9 mouse cellular contexts compared by ENCODE assay signal in genomic region chr9:35131637-35132397, GRCm38 (mm10). TPM values are rescaled to one million over a fixed set of nuclear protein-coding genes. Genes with fewer than 3 reads are reported as not detected.
A peak's percentile ranks its signal among the peaks of the same experiment; 100 is the strongest.
DNase-seq lines count a peak whose midpoint lies in the region; ATAC-seq and TF ChIP-seq lines count a peak whose summit lies in the region.
"Had no signal": no experiment of that assay in that cellular context is flagged by ENCODE, and none has a peak within 500 bp of the region (broad histone marks: within the 10 kb centered on the region; RNA-seq: fewer than 3 reads in every experiment).

No protein-coding gene starts in this region.

- ATAC-seq in heart, embryonic 13.5 days (ENCODE audit: extremely low read depth, insufficient number of reproducible peaks, low FRiP score, low TSS enrichment), result no peak
- no peak for ATAC-seq in heart, embryonic 11.5 days (replicated peaks; ENCODE audit: insufficient number of reproducible peaks, low FRiP score, low TSS enrichment)
- no peak for ATAC-seq in limb, embryonic 14.5 days (ENCODE audit: low FRiP score, low read depth)

- no peak for TF ChIP-seq POLR2A in limb, embryonic 14.5 days (IDR thresholded peaks at IDR 0.05; ENCODE audit: borderline replicate concordance, extremely low read depth, insufficient read depth, insufficient read length)

- peak overlapping the region; percentile 48 for H3K27ac ChIP-seq in heart, embryonic 13.5 days (replicated peaks)
- H3K27ac ChIP-seq in heart, embryonic 11.5 days (ENCODE audit: low read depth, low read length), result no peak overlapping the region
- peak overlapping the region; percentile 33; the same call in 1 of the 2 replicates for H3K27ac ChIP-seq in limb, embryonic 14.5 days (replicated peaks; ENCODE audit: low read depth, low read length)
- no peak overlapping the region for H3K27ac ChIP-seq in limb, embryonic 10.5 days
- H3K27ac ChIP-seq: layer of hippocampus, adult 2 months had no signal

- H3K4me3 ChIP-seq in heart, embryonic 13.5 days, result no peak overlapping the region
- H3K4me3 ChIP-seq in heart, embryonic 11.5 days (ENCODE audit: low read depth, low read length), result no peak overlapping the region
- H3K4me3 ChIP-seq in limb, embryonic 14.5 days (replicated peaks; ENCODE audit: low read length), result no peak overlapping the region
- H3K4me3 ChIP-seq in limb, embryonic 10.5 days, result no peak overlapping the region
- H3K4me3 ChIP-seq: layer of hippocampus, adult 2 months had no signal

- intact Hi-C loops in heart, postnatal 10 days (cut with DNase I), result no loop called here

- H3K4me2 ChIP-seq in heart, embryonic 13.5 days, result no peak overlapping the region
- no peak overlapping the region for H3K4me2 ChIP-seq in heart, embryonic 11.5 days
- H3K4me2 ChIP-seq in limb, embryonic 14.5 days (replicated peaks; ENCODE audit: low read depth, low read length, severe bottlenecking), result no peak overlapping the region

- H3K9ac ChIP-seq in heart, embryonic 13.5 days, result 0 out of 2 replicates have a peak overlapping the region, but pooled peaks have one; percentile 2
- H3K9ac ChIP-seq in heart, embryonic 11.5 days (ENCODE audit: low read depth, low read length), result no peak overlapping the region
- no peak overlapping the region for H3K9ac ChIP-seq in limb, embryonic 14.5 days (ENCODE audit: low read depth, low read length, severe bottlenecking)

- H3K4me1 ChIP-seq in heart, embryonic 13.5 days, result peaks cover 36% of the 10 kb centered on the region
- peaks cover 20% of the 10 kb centered on the region for H3K4me1 ChIP-seq in heart, embryonic 11.5 days (ENCODE audit: control insufficient read depth, insufficient read depth, low read length)
- H3K4me1 ChIP-seq in limb, embryonic 14.5 days (ENCODE audit: control insufficient read depth, insufficient read depth, low read length), result no peaks in the 10 kb centered on the region
- H3K4me1 ChIP-seq in limb, embryonic 10.5 days, result no peaks in the 10 kb centered on the region

- 81% methylated on average over 16 of the region's 16 CpGs for WGBS in heart, embryonic 13.5 days
- 83% methylated on average over 16 of the region's 16 CpGs for WGBS in heart, embryonic 11.5 days (ENCODE audit: insufficient replicate concordance)
- 80% methylated on average over 16 of the region's 16 CpGs for WGBS in limb, embryonic 14.5 days
- 89% methylated on average over 16 of the region's 16 CpGs for WGBS in limb, embryonic 10.5 days

- H3K9me3 ChIP-seq in heart, embryonic 13.5 days, result no peaks in the 10 kb centered on the region
- no peaks in the 10 kb centered on the region for H3K9me3 ChIP-seq in heart, embryonic 11.5 days (replicated peaks; ENCODE audit: control insufficient read depth, low read length)
- no peaks in the 10 kb centered on the region for H3K9me3 ChIP-seq in limb, embryonic 14.5 days (ENCODE audit: control insufficient read depth, low read length)
- H3K9me3 ChIP-seq in limb, embryonic 10.5 days (replicated peaks), result no peaks in the 10 kb centered on the region

- H3K36me3 ChIP-seq in heart, embryonic 13.5 days, result peaks cover 23% of the 10 kb centered on the region
- H3K36me3 ChIP-seq in heart, embryonic 11.5 days (ENCODE audit: control insufficient read depth, insufficient read depth, low read length), result peaks cover 7% of the 10 kb centered on the region; the same call in 1 of the 2 replicates
- peaks cover 8% of the 10 kb centered on the region; the same call in 1 of the 2 replicates for H3K36me3 ChIP-seq in limb, embryonic 14.5 days (ENCODE audit: control insufficient read depth, insufficient read depth, low read length)
- peaks cover 39% of the 10 kb centered on the region for H3K36me3 ChIP-seq in limb, embryonic 10.5 days

- no peaks in the 10 kb centered on the region for H3K27me3 ChIP-seq in heart, embryonic 13.5 days (replicated peaks)
- H3K27me3 ChIP-seq in heart, embryonic 11.5 days (ENCODE audit: control insufficient read depth, insufficient read depth, low read length), result no peaks in the 10 kb centered on the region
- H3K27me3 ChIP-seq in limb, embryonic 14.5 days (ENCODE audit: control insufficient read depth, insufficient read depth, low read length), result no peaks in the 10 kb centered on the region
- no peaks in the 10 kb centered on the region for H3K27me3 ChIP-seq in limb, embryonic 10.5 days (ENCODE audit: low read depth, poor library complexity, severe bottlenecking)

- no peak for DNase-seq in limb, embryonic 14.5 days (ENCODE audit: low spot score)
- DNase-seq in limb, embryonic 10.5 days (ENCODE audit: low spot score), result no peak
- peak; percentile 65 to 66 for DNase-seq in heart, postnatal 10 days
- DNase-seq in right cerebral cortex, postnatal 4 days, result peak; percentile 39
- DNase-seq in thymus, postnatal 0 days (ENCODE audit: low spot score), result no peak
- DNase-seq: cerebellum, adult 9-11 months had no signal

RNA-seq across cellular contexts. Expression of gene St3gal4, which starts 12.7 kb away (rescaled TPM):
- 15.4 and 20.9 TPM in 2 replicates for polyA plus RNA-seq in heart, embryonic 13.5 days (2015; fragmentation: Nextera tagmentation; extraction: Ambion mirVana)
- polyA plus RNA-seq in heart, embryonic 11.5 days (2014; fragmentation: Nextera tagmentation; extraction: Ambion mirVana), result 19.8 and 20.5 TPM in 2 replicates
- 14.5 and 17.0 TPM in 2 replicates for polyA plus RNA-seq in limb, embryonic 14.5 days (2012; rRNA removed)
- polyA plus RNA-seq in limb, embryonic 14.5 days (2014; fragmentation: Nextera tagmentation; extraction: Ambion mirVana), result 35.6 and 36.3 TPM in 2 replicates
- polyA plus RNA-seq in limb, embryonic 10.5 days (2016; fragmentation: Nextera tagmentation; extraction: Ambion mirVana), result 19.0 and 21.3 TPM in 2 replicates
- 10 to 100 TPM; 33.9 to 43.2 TPM for total RNA-seq in heart, postnatal 10 days (2021)
- polyA plus RNA-seq in thymus, postnatal 0 days (2015; fragmentation: Nextera tagmentation; extraction: Ambion mirVana), result 15.2 and 15.5 TPM in 2 replicates

RNA-seq across cellular contexts. Expression of gene Dcps, which starts 44.0 kb away (rescaled TPM):
- polyA plus RNA-seq in heart, embryonic 13.5 days (2015; fragmentation: Nextera tagmentation; extraction: Ambion mirVana), result 60.0 and 69.6 TPM in 2 replicates
- 68.0 and 69.3 TPM in 2 replicates for polyA plus RNA-seq in heart, embryonic 11.5 days (2014; fragmentation: Nextera tagmentation; extraction: Ambion mirVana)
- polyA plus RNA-seq in limb, embryonic 14.5 days (2012; rRNA removed), result 54.6 and 60.3 TPM in 2 replicates
- 61.6 and 65.2 TPM in 2 replicates for polyA plus RNA-seq in limb, embryonic 14.5 days (2014; fragmentation: Nextera tagmentation; extraction: Ambion mirVana)
- 86.0 and 92.3 TPM in 2 replicates for polyA plus RNA-seq in limb, embryonic 10.5 days (2016; fragmentation: Nextera tagmentation; extraction: Ambion mirVana)
- total RNA-seq in heart, postnatal 10 days (2021), result 10 to 100 TPM; 20.8 to 23.3 TPM
- polyA plus RNA-seq in thymus, postnatal 0 days (2015; fragmentation: Nextera tagmentation; extraction: Ambion mirVana), result 64.3 and 69.3 TPM in 2 replicates

Comparison
In these comparisons a context has a peak if more than half of its experiments do, and no peak if none do; other contexts are left out.
1. H3K27ac ChIP-seq: peak in heart, embryonic 13.5 days (single experiment) and limb, embryonic 14.5 days (single experiment); none in heart, embryonic 11.5 days (single experiment) and limb, embryonic 10.5 days (single experiment).
2. DNase-seq: peak in heart, postnatal 10 days (2 of 2) and right cerebral cortex, postnatal 4 days (single experiment); none in limb, embryonic 14.5 days (single experiment), limb, embryonic 10.5 days (single experiment) and thymus, postnatal 0 days (single experiment).